Mouse (Mus musculus): ENCODE measurements around the gene Celsr2. TPM values are rescaled to one million over a fixed set of nuclear protein-coding genes. Genes with fewer than 3 reads are reported as not detected.

Celsr2 gene
- 2.1 and 3.1 TPM in 2 replicates for polyA plus RNA-seq (2015; fragmentation: Nextera tagmentation; extraction: Ambion mirVana)

- Histone ChIP-seq H3K4me3 (peak within 1 kb of the TSS; percentile 79), H3K27ac (replicated peaks) (no peak within 1 kb of the TSS), H3K9ac (peak within 1 kb of the TSS; percentile 87), H3K9me3 (peaks cover 14% of the 10 kb centered on the region), H3K27me3 (replicated peaks) (peaks cover 47% of the 10 kb centered on the region), H3K4me2 (peak within 1 kb of the TSS; percentile 100), H3K36me3 (peaks cover 19% of the 10 kb centered on the region), H3K4me1 (peaks cover 23% of the 10 kb centered on the region)
- ATAC-seq (ENCODE audit: extremely low read depth, insufficient number of reproducible peaks, low FRiP score, low TSS enrichment), result no peak
- WGBS, result 6% methylated on average over 57 of the region's 67 CpGs
Observed at GRCm38 (mm10) chr3:108414857-108415830, at the start of gene Celsr2. Gene Celsr2 (minus strand): TSS chr3:108415552.

DNA sequence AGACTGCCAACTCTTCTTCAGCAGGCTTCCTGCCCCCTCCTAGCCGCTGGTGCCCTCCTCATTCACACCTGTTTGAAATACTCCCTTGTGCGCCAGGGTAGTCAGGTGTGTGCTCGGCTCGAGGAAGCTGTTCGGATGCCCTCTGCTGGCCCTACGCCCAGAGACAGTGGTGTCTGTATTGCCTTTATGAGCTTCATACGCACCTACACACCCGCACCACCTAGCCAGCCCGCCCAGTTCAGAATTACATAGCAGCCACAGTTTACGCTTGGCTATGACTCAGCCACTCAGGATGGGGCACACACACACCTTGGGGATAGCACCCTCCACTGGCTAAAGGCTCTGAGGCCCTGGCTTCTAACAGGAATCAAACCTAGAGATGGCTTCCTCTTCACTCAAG lies 43.5 kb upstream of the Celsr2 start:
- H3K27me3 ChIP-seq (replicated peaks), result no peaks in the 10 kb centered on the region; the same call in 1 of the 2 replicates
- H3K4me2 ChIP-seq, result peak overlapping the region; percentile 55
- peak overlapping the region; percentile 38; the same call in 1 of the 2 replicates for H3K9ac ChIP-seq
- no peaks in the 10 kb centered on the region for H3K9me3 ChIP-seq
- ATAC-seq (ENCODE audit: extremely low read depth, insufficient number of reproducible peaks, low FRiP score, low TSS enrichment), result peak; percentile 19; the same call in 1 of the 2 replicates
- H3K4me3 ChIP-seq, result peak overlapping the region; percentile 23
- H3K27ac ChIP-seq (replicated peaks), result no peak overlapping the region
- WGBS, result 26% methylated on average over 10 of the region's 10 CpGs
- H3K36me3 ChIP-seq, result no peaks in the 10 kb centered on the region
- peaks cover 9% of the 10 kb centered on the region; the same call in 1 of the 2 replicates for H3K4me1 ChIP-seq

DNA sequence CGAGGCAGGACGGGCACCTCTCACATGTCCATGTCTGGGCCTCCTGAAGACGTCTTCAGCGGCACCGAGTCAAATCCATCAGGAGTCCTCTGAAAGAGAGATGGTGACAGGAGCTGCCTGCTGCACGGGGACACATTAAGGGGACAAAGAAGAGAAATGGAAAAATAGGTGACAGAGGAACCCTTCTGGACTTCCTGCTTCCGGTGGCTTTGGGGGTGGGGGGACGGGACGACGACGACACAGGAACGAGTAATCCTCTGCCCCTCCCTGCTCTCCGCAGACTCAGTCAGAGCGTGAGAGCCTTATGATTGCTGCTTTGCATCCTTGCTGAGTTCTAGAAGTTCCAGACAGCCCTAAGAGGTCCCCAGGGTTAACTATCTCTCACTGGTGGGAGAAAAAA lies 43.0 kb upstream of the Celsr2 start:
- no peak overlapping the region for H3K27ac ChIP-seq (replicated peaks)
- no peaks in the 10 kb centered on the region for H3K36me3 ChIP-seq
- peak overlapping the region; percentile 55 for H3K4me2 ChIP-seq
- peaks cover 9% of the 10 kb centered on the region; the same call in 1 of the 2 replicates for H3K4me1 ChIP-seq
- peak overlapping the region; percentile 38; the same call in 1 of the 2 replicates for H3K9ac ChIP-seq
- no peaks in the 10 kb centered on the region; the same call in 1 of the 2 replicates for H3K27me3 ChIP-seq (replicated peaks)
- ATAC-seq (ENCODE audit: extremely low read depth, insufficient number of reproducible peaks, low FRiP score, low TSS enrichment), result no peak
- H3K4me3 ChIP-seq, result peak overlapping the region; percentile 23
- WGBS, result 39% methylated on average over 14 of the region's 14 CpGs
- no peaks in the 10 kb centered on the region for H3K9me3 ChIP-seq

- no peaks in the 10 kb centered on the region for H3K36me3 ChIP-seq
- H3K9me3 ChIP-seq, result no peaks in the 10 kb centered on the region
- 61% methylated on average over 1 of the region's 1 CpGs for WGBS
- H3K27ac ChIP-seq (replicated peaks), result no peak overlapping the region
- no peaks in the 10 kb centered on the region; the same call in 1 of the 2 replicates for H3K27me3 ChIP-seq (replicated peaks)
- peaks cover 9% of the 10 kb centered on the region; the same call in 1 of the 2 replicates for H3K4me1 ChIP-seq
- ATAC-seq (ENCODE audit: extremely low read depth, insufficient number of reproducible peaks, low FRiP score, low TSS enrichment), result no peak
- H3K9ac ChIP-seq, result no peak overlapping the region
- no peak overlapping the region for H3K4me2 ChIP-seq
- no peak overlapping the region for H3K4me3 ChIP-seq
Observed at GRCm38 (mm10) chr3:108454172-108454571, 38.8 kb upstream of the Celsr2 start.

DNA sequence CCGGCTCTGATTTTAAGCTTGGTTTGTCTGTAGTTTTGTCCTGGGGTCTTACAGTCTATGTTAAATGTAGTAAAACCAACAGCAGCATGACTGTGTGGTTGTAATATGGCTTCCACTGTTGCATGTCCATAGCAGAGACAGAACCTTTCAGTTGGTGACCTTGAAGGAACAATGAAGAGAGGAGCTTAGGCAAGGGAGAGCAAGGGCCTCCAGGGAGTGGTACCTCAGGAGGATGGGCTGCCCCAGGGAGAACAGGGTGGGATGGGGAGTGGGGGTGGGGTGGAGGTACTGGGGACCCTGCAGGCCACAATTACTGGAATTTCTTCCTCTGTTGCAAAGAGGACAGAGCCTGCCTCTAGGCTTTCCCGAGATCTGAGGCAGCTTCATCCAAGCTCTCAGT lies 36.6 kb upstream of the Celsr2 start:
- Histone ChIP-seq H3K4me3 (no peak overlapping the region), H3K4me2 (no peak overlapping the region), H3K36me3 (no peaks in the 10 kb centered on the region), H3K4me1 (no peaks in the 10 kb centered on the region), H3K27ac (replicated peaks) (no peak overlapping the region), H3K9ac (no peak overlapping the region), H3K9me3 (no peaks in the 10 kb centered on the region), H3K27me3 (replicated peaks) (no peaks in the 10 kb centered on the region; the same call in 1 of the 2 replicates)
- 72% methylated on average over 2 of the region's 2 CpGs for WGBS
- ATAC-seq (ENCODE audit: extremely low read depth, insufficient number of reproducible peaks, low FRiP score, low TSS enrichment), result no peak

DNA sequence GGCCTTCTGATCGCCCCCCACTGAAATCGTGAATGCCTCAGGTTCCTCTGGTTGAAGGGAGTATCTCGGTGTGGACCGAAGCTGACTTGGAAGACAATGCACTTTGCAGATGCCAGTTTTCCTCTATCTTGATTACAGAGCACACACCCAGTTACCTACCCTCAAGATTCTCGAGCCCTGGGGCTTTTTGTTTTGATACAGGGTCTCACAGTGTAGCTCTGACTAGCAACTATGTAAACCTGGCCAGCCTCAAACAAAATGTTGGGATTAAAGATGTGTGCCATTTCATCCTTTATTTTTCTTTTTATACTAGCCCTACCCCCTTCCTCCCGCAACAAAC lies 30.0 kb upstream of the Celsr2 start:
- peak overlapping the region; percentile 96 for H3K4me2 ChIP-seq
- peak overlapping the region; percentile 84 for H3K9ac ChIP-seq
- peak overlapping the region; percentile 80 for H3K27ac ChIP-seq (replicated peaks)
- H3K27me3 ChIP-seq (replicated peaks), result no peaks in the 10 kb centered on the region
- H3K36me3 ChIP-seq, result peaks cover 15% of the 10 kb centered on the region
- H3K4me3 ChIP-seq, result peak overlapping the region; percentile 78
- no peaks in the 10 kb centered on the region for H3K9me3 ChIP-seq
- ATAC-seq (ENCODE audit: extremely low read depth, insufficient number of reproducible peaks, low FRiP score, low TSS enrichment), result 0 out of 2 replicates have a peak, but pooled peaks have one; percentile 6
- H3K4me1 ChIP-seq, result peaks cover 24% of the 10 kb centered on the region
- WGBS, result 10% methylated on average over 6 of the region's 6 CpGs

- Histone ChIP-seq H3K4me3 (peak within 1 kb of the TSS; percentile 78), H3K4me1 (peaks cover 24% of the 10 kb centered on the region), H3K9me3 (no peaks in the 10 kb centered on the region), H3K27me3 (replicated peaks) (no peaks in the 10 kb centered on the region), H3K9ac (peak within 1 kb of the TSS; percentile 88), H3K27ac (replicated peaks) (peak within 1 kb of the TSS; percentile 80), H3K36me3 (peaks cover 19% of the 10 kb centered on the region), H3K4me2 (peak within 1 kb of the TSS; percentile 96)
- peak; percentile 95 for ATAC-seq (ENCODE audit: extremely low read depth, insufficient number of reproducible peaks, low FRiP score, low TSS enrichment)
- under 1% methylated on average over 41 of the region's 41 CpGs for WGBS
Observed at GRCm38 (mm10) chr3:108444698-108445365, 29.5 kb upstream of the Celsr2 start, which contains the start of gene Sars. Gene Sars (minus strand): TSS chr3:108445209.

DNA sequence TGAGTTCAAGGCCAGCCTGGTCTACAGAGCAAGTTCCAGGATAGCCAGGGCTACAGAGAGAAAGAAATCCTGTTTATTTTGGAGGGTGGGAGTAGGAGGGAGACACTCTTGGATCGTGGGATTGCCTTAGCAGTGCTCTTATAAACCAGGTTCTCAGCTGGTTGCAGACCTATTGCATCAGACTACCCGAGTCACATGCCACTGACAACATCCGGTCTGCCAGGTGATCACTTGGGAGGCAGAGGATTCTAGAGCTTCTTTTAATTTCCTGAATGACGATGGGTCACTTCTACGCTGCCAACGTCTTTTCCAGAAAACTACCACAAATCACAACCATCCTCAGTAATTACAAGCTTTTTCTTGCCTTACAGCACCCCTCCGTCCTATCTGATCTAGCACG lies 28.7 kb upstream of the Celsr2 start:
- WGBS, result 18% methylated on average over 8 of the region's 8 CpGs

DNA sequence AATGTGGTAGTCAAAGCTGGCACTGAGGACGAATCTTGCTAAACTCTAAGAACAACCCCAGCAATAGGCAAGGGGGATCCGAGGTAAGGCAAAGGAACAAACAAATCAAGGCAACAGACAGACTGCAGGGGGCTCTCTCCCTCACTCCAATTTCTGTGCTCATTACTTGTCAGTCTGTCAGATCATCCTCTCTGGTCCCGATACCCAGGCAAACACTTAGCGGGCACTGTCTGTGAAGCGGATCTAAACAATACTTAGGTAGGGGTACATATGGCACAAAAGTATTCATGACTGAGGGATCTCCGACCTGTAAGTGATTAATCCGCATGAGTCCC lies 21.0 kb upstream of the Celsr2 start:
- ATAC-seq (ENCODE audit: extremely low read depth, insufficient number of reproducible peaks, low FRiP score, low TSS enrichment), result no peak

More for the DNA sequence above, 28.7 kb upstream of the Celsr2 start:
- Histone ChIP-seq H3K4me1 (peaks cover 26% of the 10 kb centered on the region), H3K4me3 (peak overlapping the region; percentile 78), H3K9ac (peak overlapping the region; percentile 88), H3K27ac (replicated peaks) (peak overlapping the region; percentile 80), H3K4me2 (peak overlapping the region; percentile 96), H3K9me3 (no peaks in the 10 kb centered on the region), H3K27me3 (replicated peaks) (no peaks in the 10 kb centered on the region), H3K36me3 (peaks cover 22% of the 10 kb centered on the region)
- no peak for ATAC-seq (ENCODE audit: extremely low read depth, insufficient number of reproducible peaks, low FRiP score, low TSS enrichment)

GRCm38 (mm10) chr3:108435701-108436379 lies 20.5 kb upstream of the Celsr2 start:
- ATAC-seq (ENCODE audit: extremely low read depth, insufficient number of reproducible peaks, low FRiP score, low TSS enrichment), result no peak
- Histone ChIP-seq H3K4me2 (no peak overlapping the region), H3K9ac (no peak overlapping the region; the same call in 1 of the 2 replicates), H3K36me3 (peaks cover 75% of the 10 kb centered on the region), H3K27me3 (replicated peaks) (no peaks in the 10 kb centered on the region), H3K4me3 (no peak overlapping the region), H3K9me3 (no peaks in the 10 kb centered on the region), H3K27ac (replicated peaks) (peak overlapping the region; percentile 56), H3K4me1 (peaks cover 10% of the 10 kb centered on the region)
- WGBS, result 68% methylated on average over 17 of the region's 17 CpGs

More for the DNA sequence above, 21.0 kb upstream of the Celsr2 start:
- Histone ChIP-seq H3K36me3 (peaks cover 74% of the 10 kb centered on the region), H3K4me3 (no peak overlapping the region), H3K27me3 (replicated peaks) (no peaks in the 10 kb centered on the region), H3K27ac (replicated peaks) (no peak overlapping the region), H3K4me2 (no peak overlapping the region), H3K9ac (no peak overlapping the region), H3K9me3 (no peaks in the 10 kb centered on the region), H3K4me1 (peaks cover 10% of the 10 kb centered on the region)
- 79% methylated on average over 7 of the region's 7 CpGs for WGBS

All from heart, embryonic 13.5 days (tissue).